Comparison of ENCODE assay signal across 22 mouse cellular contexts in genomic region chr17:65799353-65799752, GRCm38 (mm10). TPM values are rescaled to one million over a fixed set of nuclear protein-coding genes. Genes with fewer than 3 reads are reported as not detected.
DNase-seq lines count a peak whose midpoint lies in the region; ATAC-seq and TF ChIP-seq lines count a peak whose summit lies in the region.
"Had no signal": no experiment of that assay in that cellular context is flagged by ENCODE, and none has a peak within 500 bp of the region (broad histone marks: within the 10 kb centered on the region; RNA-seq: fewer than 3 reads in every experiment).

No protein-coding gene starts in this region.

- peaks cover 8% of the 10 kb centered on the region; the same call in 1 of the 2 replicates for H3K36me3 ChIP-seq in heart, embryonic 16.5 days (ENCODE audit: control insufficient read depth, insufficient read depth)
- no peaks in the 10 kb centered on the region; the same call in 1 of the 2 replicates for H3K36me3 ChIP-seq in liver, embryonic 14.5 days (replicated peaks; ENCODE audit: control insufficient read depth, insufficient read depth, low read depth)

- H3K27me3 ChIP-seq in heart, embryonic 16.5 days (ENCODE audit: control insufficient read depth, insufficient read depth, low read length) = no peaks in the 10 kb centered on the region
- H3K27me3 ChIP-seq in liver, embryonic 14.5 days (ENCODE audit: control insufficient read depth, insufficient read depth, low read length) = no peaks in the 10 kb centered on the region
- H3K27me3 ChIP-seq: embryonic facial prominence, embryonic 15.5 days; heart, embryonic 15.5 days; hindbrain, embryonic 12.5 days had no signal

- no peaks in the 10 kb centered on the region for H3K9me3 ChIP-seq in heart, embryonic 16.5 days (replicated peaks; ENCODE audit: control insufficient read depth, low read length)
- no peaks in the 10 kb centered on the region for H3K9me3 ChIP-seq in liver, embryonic 14.5 days (ENCODE audit: control insufficient read depth, low read length)
- H3K9me3 ChIP-seq: embryonic facial prominence, embryonic 15.5 days; forebrain, embryonic 10.5 days; heart, embryonic 15.5 days; hindbrain, embryonic 12.5 days had no signal

- no peak overlapping the region for H3K4me2 ChIP-seq in heart, embryonic 16.5 days (ENCODE audit: low read depth, low read length)
- H3K4me2 ChIP-seq in liver, embryonic 14.5 days (ENCODE audit: low read depth) = no peak overlapping the region
- H3K4me2 ChIP-seq: embryonic facial prominence, embryonic 15.5 days; heart, embryonic 15.5 days; hindbrain, embryonic 12.5 days had no signal

- H3K4me1 ChIP-seq in heart, embryonic 16.5 days (ENCODE audit: control insufficient read depth, insufficient read depth, low read length) = peaks cover 11% of the 10 kb centered on the region; the same call in 1 of the 2 replicates
- H3K4me1 ChIP-seq in liver, embryonic 14.5 days (replicated peaks; ENCODE audit: control insufficient read depth in 2 of 2, insufficient read depth in 2 of 2, low read length in 1 of 2) = peaks cover 0 to 10% of the 10 kb centered on the region in 2 experiments; a peak in 2 of 4 replicates
- H3K4me1 ChIP-seq: embryonic facial prominence, embryonic 15.5 days; forebrain, embryonic 10.5 days had no signal

- 0 out of 2 replicates have a peak overlapping the region, but pooled peaks have one; percentile 16 for H3K27ac ChIP-seq in gastrocnemius, adult 2 months
- no peak overlapping the region for H3K27ac ChIP-seq in heart, embryonic 16.5 days (ENCODE audit: low read length)
- H3K27ac ChIP-seq in liver, embryonic 14.5 days = no peak overlapping the region
- H3K27ac ChIP-seq: embryonic facial prominence, embryonic 15.5 days; forebrain, embryonic 10.5 days; heart, embryonic 15.5 days; hindbrain, embryonic 12.5 days had no signal

- 50% methylated on average over 1 of the region's 1 CpGs for WGBS in heart, embryonic 16.5 days
- 25% methylated on average over 1 of the region's 1 CpGs for WGBS in liver, embryonic 14.5 days (ENCODE audit: insufficient replicate concordance)

- ATAC-seq in heart, embryonic 16.5 days (replicated peaks; ENCODE audit: extremely low read depth, insufficient read depth, low FRiP score) = 0 out of 2 replicates have a peak, but pooled peaks have one; percentile 30
- ATAC-seq in liver, embryonic 14.5 days (ENCODE audit: insufficient read depth) = 0 out of 2 replicates have a peak, but pooled peaks have one; percentile 41
- ATAC-seq: forebrain, embryonic 14.5 days; hindbrain, embryonic 16.5 days; inflammation-experienced regulatory T-cells, adult 6 months had no signal

- DNase-seq in gastrocnemius, adult 2 months = no peak
- DNase-seq in gastrocnemius, postnatal 14 days = no peak
- DNase-seq in heart, postnatal 10 days = no peak
- peak; percentile 32 for DNase-seq in A20 (ENCODE audit: low read depth, low spot score)
- DNase-seq in liver, embryonic 14.5 days (ENCODE audit: low read depth in 3 of 3, low spot score in 3 of 3) = no peak
- no peak for DNase-seq in ovary, adult 18-20 months (ENCODE audit: low spot score)
- no peak for DNase-seq in layer of hippocampus, adult 9-10 months (ENCODE audit: low spot score)
- DNase-seq: adrenal gland, adult 2 months; adrenal gland, postnatal 36 days; cerebellum, adult 2 months; cerebellum, postnatal 10 days; embryo, embryonic 11 days; heart, postnatal 4 days had no signal

- no peak for TF ChIP-seq EP300 in liver, embryonic 14.5 days (IDR thresholded peaks at IDR 0.05; ENCODE audit: low read depth)

- intact Hi-C loops in gastrocnemius, adult 2 months (cut with DNase I) = no loop called here
- intact Hi-C loops in gastrocnemius, postnatal 14 days (cut with DNase I; ENCODE audit: low total_unique reads) = no loop called here
- intact Hi-C loops in heart, postnatal 10 days (cut with DNase I) = no loop called here

- no peak overlapping the region for H3K4me3 ChIP-seq in gastrocnemius, adult 2 months
- no peak overlapping the region for H3K4me3 ChIP-seq in heart, embryonic 16.5 days (ENCODE audit: low read length)
- no peak overlapping the region for H3K4me3 ChIP-seq in liver, embryonic 14.5 days (ENCODE audit: insufficient read depth in 1 of 2, low read depth in 2 of 2, low read length in 2 of 2)
- H3K4me3 ChIP-seq: embryonic facial prominence, embryonic 15.5 days; erythroblast, embryonic 14.5 days; forebrain, embryonic 10.5 days; heart, embryonic 15.5 days; hindbrain, embryonic 12.5 days had no signal

- TF ChIP-seq CTCF in gastrocnemius, adult 2 months (IDR thresholded peaks at IDR 0.05) = no peak
- no peak for TF ChIP-seq CTCF in liver, embryonic 14.5 days (IDR thresholded peaks at IDR 0.05; ENCODE audit: low read depth)

- no peak overlapping the region for H3K9ac ChIP-seq in heart, embryonic 16.5 days (ENCODE audit: low read length)
- no peak overlapping the region for H3K9ac ChIP-seq in liver, embryonic 14.5 days (replicated peaks)
- H3K9ac ChIP-seq: embryonic facial prominence, embryonic 15.5 days; heart, embryonic 15.5 days; hindbrain, embryonic 12.5 days had no signal

RNA-seq across cellular contexts. Expression of gene Ppp4r1, which starts 17.0 kb away (rescaled TPM):
- total RNA-seq in gastrocnemius, adult 2 months (2021) = 10 to 100 TPM; 24.8 to 30.3 TPM
- 10 to 100 TPM; 29.4 to 30.3 TPM for total RNA-seq in gastrocnemius, postnatal 14 days (2021)
- polyA plus RNA-seq in heart, embryonic 16.5 days (2015; fragmentation: Nextera tagmentation; extraction: Ambion mirVana) = 27.3 and 31.1 TPM in 2 replicates
- 10 to 100 TPM; 73.8 to 81.2 TPM for total RNA-seq in heart, postnatal 10 days (2021)
- polyA plus RNA-seq in liver, embryonic 14.5 days (2012; rRNA removed) = 8.7 and 11.1 TPM in 2 replicates
- polyA plus RNA-seq in liver, embryonic 14.5 days (2014; fragmentation: Nextera tagmentation; extraction: Ambion mirVana) = 6.7 and 8.0 TPM in 2 replicates

RNA-seq across cellular contexts. Expression of gene Rab31, which starts 26.8 kb away (rescaled TPM):
- total RNA-seq in gastrocnemius, adult 2 months (2021) = 1 to 10 TPM; 3.4 to 7.4 TPM
- 10 to 100 TPM; 14.1 to 15.4 TPM for total RNA-seq in gastrocnemius, postnatal 14 days (2021)
- 28.3 and 29.6 TPM in 2 replicates for polyA plus RNA-seq in heart, embryonic 16.5 days (2015; fragmentation: Nextera tagmentation; extraction: Ambion mirVana)
- total RNA-seq in heart, postnatal 10 days (2021) = 10 to 100 TPM; 42.9 to 46.5 TPM
- 2.0 and 2.7 TPM in 2 replicates for polyA plus RNA-seq in liver, embryonic 14.5 days (2012; rRNA removed)
- 5.0 and 5.3 TPM in 2 replicates for polyA plus RNA-seq in liver, embryonic 14.5 days (2014; fragmentation: Nextera tagmentation; extraction: Ambion mirVana)
- polyA plus RNA-seq: erythroblast, embryonic 14.5 days had no signal
